Mouse (Mus musculus) CH12.LX (cell line): Measurements from ENCODE around the gene AW822073. TPM values are rescaled to one million over a fixed set of nuclear protein-coding genes. Genes with fewer than 3 reads are reported as not detected.

Experiments used
- DNase-seq: peaks from one replicate; pipeline ENCODE4 v3.0.0-alpha.2; 2013; ENCODE audit errors: extremely low read depth
- H3K27ac ChIP-seq: 2 replicates; pipeline ENCODE4 v1.5.1; 2012; ENCODE audit warnings: low read depth, mild to moderate bottlenecking, control low read depth, moderate library complexity; ENCODE audit not compliant: insufficient read depth
- H3K27me3 ChIP-seq: replicated peaks from 2 replicates; pipeline ENCODE3; 2012; ENCODE audit warnings: inconsistent platforms
- H3K36me3 ChIP-seq, 2 experiments: replicated peaks in 1 of 2; 2 replicates each; pipeline versions ENCODE3 to v1.6.1; 2012; ENCODE audit warnings: inconsistent platforms in 1 of 2, low read length in 1 of 2, mild to moderate bottlenecking in 1 of 2, mixed read lengths in 1 of 2, moderate library complexity in 1 of 2; ENCODE audit not compliant: control insufficient read depth in 1 of 2, insufficient read depth in 1 of 2
- H3K4me1 ChIP-seq, 2 experiments: 2 replicates each; pipeline ENCODE4 v1.6.1; 2012; ENCODE audit warnings: inconsistent platforms in 1 of 2, moderate library complexity in 1 of 2; ENCODE audit not compliant: insufficient read depth in 2 of 2, control insufficient read depth in 1 of 2
- H3K4me2 ChIP-seq: 2 replicates; pipeline ENCODE4 v1.6.1; 2012; ENCODE audit warnings: low read depth, mild to moderate bottlenecking, control low read depth; ENCODE audit not compliant: poor library complexity, insufficient read depth, severe bottlenecking
- H3K4me3 ChIP-seq, 3 experiments: fragments of 150-350 bp in 1 of 3; sonication (generic) in 1 of 3; replicated peaks in 1 of 3; 2 replicates each; pipeline versions ENCODE3 to v1.5.1; 2011 to 2012; ENCODE audit warnings: low read depth in 2 of 3, low read length in 2 of 3, mild to moderate bottlenecking in 2 of 3, moderate library complexity in 2 of 3, control low read depth in 1 of 3, improper control_type of control experiment in 1 of 3, inconsistent platforms in 1 of 3, mixed read lengths in 1 of 3; ENCODE audit not compliant: poor library complexity in 1 of 3
- H3K79me2 ChIP-seq: replicated peaks from 2 replicates; pipeline ENCODE4 v1.6.1; 2012; ENCODE audit warnings: mild to moderate bottlenecking, moderate library complexity; ENCODE audit not compliant: control insufficient read depth, poor library complexity, insufficient read depth, severe bottlenecking; ENCODE audit errors: extremely low read depth
- H3K9ac ChIP-seq: 2 replicates; pipeline ENCODE4 v1.6.1; 2012; ENCODE audit warnings: low read depth, mild to moderate bottlenecking, control low read depth, moderate library complexity; ENCODE audit not compliant: insufficient read depth
- H3K9me3 ChIP-seq: replicated peaks from 2 replicates; pipeline ENCODE3; 2012; ENCODE audit warnings: low read length, inconsistent platforms, mixed read lengths
- BHLHE40 ChIP-seq: IDR thresholded peaks from 2 replicates; pipeline ENCODE4 v1.6.1; 2011; ENCODE audit warnings: mild to moderate bottlenecking, low read depth, low read length, improper control_type of control experiment
- CHD1 ChIP-seq: IDR thresholded peaks from 2 replicates; pipeline ENCODE4 v1.6.1; 2012; ENCODE audit warnings: low read depth, low read length, improper control_type of control experiment, inconsistent platforms
- CHD2 ChIP-seq: IDR thresholded peaks from 2 replicates; pipeline ENCODE4 v1.6.1; 2011; ENCODE audit warnings: low read length, improper control_type of control experiment
- CTCF ChIP-seq, 2 experiments: IDR thresholded peaks in 1 of 2; conservative IDR thresholded peaks in 1 of 2; 2 replicates each; pipeline ENCODE4 v1.5.1; 2011 to 2012; ENCODE audit warnings: low read depth in 2 of 2, low read length in 2 of 2, improper control_type of control experiment in 1 of 2, inconsistent platforms in 1 of 2, mild to moderate bottlenecking in 1 of 2, moderate library complexity in 1 of 2
- E2F4 ChIP-seq: IDR thresholded peaks from 2 replicates; pipeline ENCODE4 v1.6.1; 2011; ENCODE audit warnings: low read depth, low read length, improper control_type of control experiment; ENCODE audit not compliant: insufficient replicate concordance
- ELF1 ChIP-seq: IDR thresholded peaks from 2 replicates; pipeline ENCODE4 v1.6.1; 2014; ENCODE audit warnings: low read depth, mild to moderate bottlenecking, inconsistent platforms, low read length, improper control_type of control experiment
- EP300 ChIP-seq: IDR thresholded peaks from 2 replicates; pipeline ENCODE4 v1.6.1; 2011; ENCODE audit warnings: low read length, improper control_type of control experiment
- GABPA ChIP-seq: IDR thresholded peaks from 2 replicates; pipeline ENCODE4 v1.6.1; 2012; ENCODE audit warnings: low read depth, low read length, improper control_type of control experiment, inconsistent platforms; ENCODE audit not compliant: insufficient replicate concordance
- HCFC1 ChIP-seq: IDR thresholded peaks from 2 replicates; pipeline ENCODE4 v1.6.1; 2012; ENCODE audit warnings: low read depth, mild to moderate bottlenecking, inconsistent platforms, low read length, improper control_type of control experiment
- KAT2A ChIP-seq: IDR thresholded peaks from 2 replicates; pipeline ENCODE4 v1.6.1; 2012; ENCODE audit warnings: low read length, improper control_type of control experiment, inconsistent platforms; ENCODE audit not compliant: insufficient replicate concordance
- MAZ ChIP-seq: IDR thresholded peaks from 2 replicates; pipeline ENCODE4 v1.6.1; 2012; ENCODE audit warnings: low read depth, mild to moderate bottlenecking, inconsistent platforms, low read length, improper control_type of control experiment, moderate library complexity
- MEF2A ChIP-seq: IDR thresholded peaks from 2 replicates; pipeline ENCODE4 v1.6.1; 2014; ENCODE audit warnings: low read depth, mild to moderate bottlenecking, inconsistent platforms, low read length, improper control_type of control experiment, borderline replicate concordance
- MXI1 ChIP-seq: IDR thresholded peaks from 2 replicates; pipeline ENCODE4 v1.6.1; 2011; ENCODE audit warnings: mild to moderate bottlenecking, low read depth, low read length, improper control_type of control experiment
- MYC ChIP-seq: IDR thresholded peaks from 2 replicates; pipeline ENCODE4 v1.6.1; 2011; ENCODE audit warnings: low read depth, mild to moderate bottlenecking, improper control_type of control experiment, low read length
- NELFE ChIP-seq: IDR thresholded peaks from 2 replicates; pipeline ENCODE4 v1.6.1; 2011; ENCODE audit warnings: low read depth, low read length, improper control_type of control experiment
- NRF1 ChIP-seq: IDR thresholded peaks from 2 replicates; pipeline ENCODE4 v1.6.1; 2014; ENCODE audit warnings: low read depth, mild to moderate bottlenecking, inconsistent platforms, low read length, improper control_type of control experiment, moderate library complexity
- POLR2A ChIP-seq: IDR thresholded peaks from 2 replicates; pipeline ENCODE4 v1.6.1; 2011; ENCODE audit warnings: low read depth, mild to moderate bottlenecking, improper control_type of control experiment, low read length
- POLR2AphosphoS2 ChIP-seq: IDR thresholded peaks from 2 replicates; pipeline ENCODE4 v1.6.1; 2011; ENCODE audit warnings: low read depth, low read length, improper control_type of control experiment
- RAD21 ChIP-seq: IDR thresholded peaks from 2 replicates; pipeline ENCODE4 v1.6.1; 2011; ENCODE audit warnings: low read depth, mild to moderate bottlenecking, low read length, improper control_type of control experiment, moderate library complexity
- RCOR1 ChIP-seq: conservative IDR thresholded peaks from 2 replicates; pipeline ENCODE4 v1.6.1; 2012; ENCODE audit warnings: low read depth, mild to moderate bottlenecking, inconsistent platforms, low read length, improper control_type of control experiment
- SIN3A ChIP-seq: IDR thresholded peaks from 2 replicates; pipeline ENCODE4 v1.6.1; 2012; ENCODE audit warnings: low read length, improper control_type of control experiment, inconsistent platforms
- TBP ChIP-seq: conservative IDR thresholded peaks from 2 replicates; pipeline ENCODE4 v1.6.1; 2011; ENCODE audit warnings: low read depth, low read length, improper control_type of control experiment
- TCF12 ChIP-seq: IDR thresholded peaks from 2 replicates; pipeline ENCODE4 v1.6.1; 2014; ENCODE audit warnings: low read depth, mild to moderate bottlenecking, inconsistent platforms, low read length, improper control_type of control experiment
- UBTF ChIP-seq: IDR thresholded peaks from 2 replicates; pipeline ENCODE4 v1.6.1; 2012; ENCODE audit warnings: low read depth, mild to moderate bottlenecking, inconsistent platforms, low read length, improper control_type of control experiment, moderate library complexity
- USF2 ChIP-seq: conservative IDR thresholded peaks from 2 replicates; pipeline ENCODE4 v1.6.1; 2011; ENCODE audit warnings: low read depth, low read length, improper control_type of control experiment
- ZMIZ1 ChIP-seq: IDR thresholded peaks from 2 replicates; pipeline ENCODE4 v1.6.1; 2012; ENCODE audit warnings: low read depth, mild to moderate bottlenecking, inconsistent platforms, low read length, improper control_type of control experiment
- ZNF384 ChIP-seq: IDR thresholded peaks from 2 replicates; pipeline ENCODE4 v1.6.1; 2012; ENCODE audit warnings: low read depth, low read length, improper control_type of control experiment, inconsistent platforms
- dilution Hi-C: fragments of 300-500 bp; cut with MboI; formaldehyde crosslinking; loops from 2 replicates; pipeline ENCODE4 v1.14.3; 2020; ENCODE audit warnings: low sequenced_read_pairs; ENCODE audit not compliant: extremely low pct_unique_long_range_greater_than_20kb, extremely low pct_ligation_motif_present
- in situ Hi-C: fragments of 300-500 bp; cut with MboI; formaldehyde crosslinking; loops from 3 replicates; pipeline ENCODE4 v1.14.3; 2019; ENCODE audit warnings: low sequenced_read_pairs, low pct_ligation_motif_present, low pct_unique_long_range_greater_than_20kb, mixed read lengths
- polyA plus RNA-seq: library from polyadenylated mRNA; unstranded; fragments of >175 nt; gene quantifications from 2 replicates; pipeline ENCODE4 v1.2.1, GENCODE M21; 2012; ENCODE audit warnings: low read depth; ENCODE audit not compliant: insufficient read length
- total RNA-seq, 2 experiments: library from RNA; depleted of rRNA; stranded (reverse); fragments of 300-350 nt in 1 of 2; fragments of >200 nt in 1 of 2; gene quantifications; 2 replicates each; pipeline ENCODE4 v1.2.3; 2012 to 2014

The AW822073 gene
- total and polyA plus RNA-seq, 3 experiments, result not detected

DNA sequence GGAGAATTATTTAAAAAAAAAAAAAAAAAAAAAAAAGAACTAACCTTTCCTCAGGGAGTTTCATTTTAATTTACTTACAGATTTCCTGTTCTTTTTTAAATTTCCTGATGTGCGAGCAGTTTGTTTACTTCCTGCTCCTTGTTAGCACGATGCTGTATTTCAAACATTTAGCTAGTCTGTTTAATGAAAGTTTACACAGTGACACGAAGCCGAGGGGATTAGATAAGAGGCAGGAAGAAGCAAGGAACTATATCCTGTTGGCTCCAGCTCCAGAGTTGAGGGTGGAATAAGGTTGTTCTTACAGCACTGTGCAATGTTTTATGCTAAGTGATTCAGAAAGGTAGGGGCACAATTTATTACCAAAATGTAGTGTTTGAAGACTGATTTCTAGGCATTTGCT lies 31.2 kb upstream of the AW822073 start:
- peak overlapping the region; percentile 65 for H3K9ac ChIP-seq
- TF ChIP-seq TBP, result no peak
- TF ChIP-seq ZNF384, result 0 out of 2 replicates have a peak, but pooled peaks have one; percentile 31
- TF ChIP-seq KAT2A, result no peak
- TF ChIP-seq CHD1, result 0 out of 2 replicates have a peak, but pooled peaks have one; percentile 57
- TF ChIP-seq EP300, result no peak
- no peak for TF ChIP-seq MYC
- TF ChIP-seq, all 38 proteins: peak for 2
- in situ Hi-C loops, result no loop called here

GRCm38 (mm10) chr10:58255213-58255892 lies 30.6 kb upstream of the AW822073 start, which contains the start of gene Gcc2:
Gcc2 (plus strand) TSS chr10:58255497.
- Histone ChIP-seq H3K4me3 (peak within 1 kb of the TSS; percentile 90 to 91 (median 91)), H3K9me3 (no peaks in the 10 kb centered on the region), H3K27ac (no peak within 1 kb of the TSS), H3K36me3 (peaks cover 9 to 23% of the 10 kb centered on the region in 2 experiments), H3K4me2 (peak within 1 kb of the TSS; percentile 95), H3K9ac (peak within 1 kb of the TSS; percentile 72), H3K4me1 (peaks cover 0 to 18% of the 10 kb centered on the region in 2 experiments; a peak in 2 of 4 replicates), H3K27me3 (no peaks in the 10 kb centered on the region), H3K79me2 (peaks cover 5% of the 10 kb centered on the region; the same call in 1 of the 2 replicates)
- peak; percentile 95 for DNase-seq
- TF ChIP-seq POLR2AphosphoS2 (peak; percentile 91), MAZ (no peak), E2F4 (no peak), ELF1 (peak; percentile 99), POLR2A (peak; percentile 96), RCOR1 (no peak), TBP (peak; percentile 87), GABPA (no peak; the same call in 1 of the 2 replicates), ZMIZ1 (peak; percentile 35; the same call in 1 of the 2 replicates), USF2 (no peak), HCFC1 (peak; percentile 87), NELFE (peak; percentile 95), NRF1 (peak; percentile 89), MEF2A (peak; percentile 15; the same call in 1 of the 2 replicates), TCF12 (peak; percentile 61), SIN3A (peak; percentile 97), CHD1 (no peak), CHD2 (no peak; the same call in 1 of the 2 replicates), KAT2A (0 out of 2 replicates have a peak, but pooled peaks have one; percentile 67), MYC (peak; percentile 76), UBTF (no peak), MXI1 (peak; percentile 94), RAD21 (no peak), CTCF (conservative IDR thresholded peaks at IDR 0.05 in 1 of 2, IDR thresholded peaks at IDR 0.05 in 1 of 2; ENCODE audit: low read depth in 2 of 2, low read length in 2 of 2) (no peak), BHLHE40 (peak; percentile 42)
- in situ Hi-C loops, result no loop called here
- dilution Hi-C loops, result no loop called here

More for the DNA sequence above, 31.2 kb upstream of the AW822073 start:
- H3K4me3 ChIP-seq, result peak overlapping the region; percentile 82 to 91 (median 91)
- DNase-seq, result no peak
- dilution Hi-C loops, result no loop called here
- H3K27ac ChIP-seq, result no peak overlapping the region
- peak overlapping the region; percentile 92 for H3K4me2 ChIP-seq
- H3K9me3 ChIP-seq, result no peaks in the 10 kb centered on the region
- H3K36me3 ChIP-seq, result peaks cover 9 to 26% of the 10 kb centered on the region in 2 experiments
- peaks cover 5% of the 10 kb centered on the region; the same call in 1 of the 2 replicates for H3K79me2 ChIP-seq
- peaks cover 0 to 18% of the 10 kb centered on the region in 2 experiments; a peak in 2 of 4 replicates for H3K4me1 ChIP-seq
- no peaks in the 10 kb centered on the region for H3K27me3 ChIP-seq
